ENCODE assay signal across 14 mouse cellular contexts in genomic region chr13:58923496-58923895, GRCm38 (mm10).
"Had no signal": no experiment of that assay in that cellular context is flagged by ENCODE, and none has a peak within 500 bp of the region (broad histone marks: within the 10 kb centered on the region; RNA-seq: fewer than 3 reads in every experiment).

No protein-coding gene starts in this region.

- ATAC-seq: midbrain, embryonic 13.5 days had no signal

- H3K27ac ChIP-seq: kidney, embryonic 15.5 days; limb, embryonic 13.5 days; liver, embryonic 14.5 days; midbrain, embryonic 13.5 days; stomach, embryonic 15.5 days had no signal

- H3K27me3 ChIP-seq: kidney, embryonic 15.5 days; limb, embryonic 13.5 days; midbrain, embryonic 13.5 days; stomach, embryonic 15.5 days had no signal

- DNase-seq: kidney, adult 2 months; kidney, postnatal 14 days; layer of hippocampus, adult 9-11 months; layer of hippocampus, postnatal 36 days; left cerebral cortex, postnatal 4 days; lung, adult 18-20 months; right cerebral cortex, postnatal 4 days; spleen, adult 18-20 months; thymus, postnatal 4 days had no signal

- H3K36me3 ChIP-seq: kidney, embryonic 15.5 days; limb, embryonic 13.5 days; midbrain, embryonic 13.5 days; stomach, embryonic 15.5 days had no signal

- H3K4me1 ChIP-seq: kidney, embryonic 15.5 days; limb, embryonic 13.5 days had no signal

- H3K4me3 ChIP-seq: kidney, embryonic 15.5 days; limb, embryonic 13.5 days; midbrain, embryonic 13.5 days; stomach, embryonic 15.5 days had no signal
